Mouse (Mus musculus) CH12.LX (cell line): ENCODE results near the gene Htra3. TPM values are rescaled to one million over a fixed set of nuclear protein-coding genes. Genes with fewer than 3 reads are reported as not detected.

ENCODE experiments used
- DNase-seq: peaks from one replicate; pipeline ENCODE4 v3.0.0-alpha.2; 2013; ENCODE audit errors: extremely low read depth
- H3K27ac ChIP-seq: 2 replicates; pipeline ENCODE4 v1.5.1; 2012; ENCODE audit warnings: low read depth, mild to moderate bottlenecking, control low read depth, moderate library complexity; ENCODE audit not compliant: insufficient read depth
- H3K27me3 ChIP-seq: replicated peaks from 2 replicates; pipeline ENCODE3; 2012; ENCODE audit warnings: inconsistent platforms
- H3K36me3 ChIP-seq, 2 experiments: replicated peaks in 1 of 2; 2 replicates each; pipeline versions ENCODE3 to v1.6.1; 2012; ENCODE audit warnings: inconsistent platforms in 1 of 2, low read length in 1 of 2, mild to moderate bottlenecking in 1 of 2, mixed read lengths in 1 of 2, moderate library complexity in 1 of 2; ENCODE audit not compliant: control insufficient read depth in 1 of 2, insufficient read depth in 1 of 2
- H3K4me1 ChIP-seq, 2 experiments: 2 replicates each; pipeline ENCODE4 v1.6.1; 2012; ENCODE audit warnings: inconsistent platforms in 1 of 2, moderate library complexity in 1 of 2; ENCODE audit not compliant: insufficient read depth in 2 of 2, control insufficient read depth in 1 of 2
- H3K4me2 ChIP-seq: 2 replicates; pipeline ENCODE4 v1.6.1; 2012; ENCODE audit warnings: low read depth, mild to moderate bottlenecking, control low read depth; ENCODE audit not compliant: poor library complexity, insufficient read depth, severe bottlenecking
- H3K4me3 ChIP-seq, 3 experiments: fragments of 150-350 bp in 1 of 3; sonication (generic) in 1 of 3; replicated peaks in 1 of 3; 2 replicates each; pipeline versions ENCODE3 to v1.5.1; 2011 to 2012; ENCODE audit warnings: low read depth in 2 of 3, low read length in 2 of 3, mild to moderate bottlenecking in 2 of 3, moderate library complexity in 2 of 3, control low read depth in 1 of 3, improper control_type of control experiment in 1 of 3, inconsistent platforms in 1 of 3, mixed read lengths in 1 of 3; ENCODE audit not compliant: poor library complexity in 1 of 3
- H3K79me2 ChIP-seq: replicated peaks from 2 replicates; pipeline ENCODE4 v1.6.1; 2012; ENCODE audit warnings: mild to moderate bottlenecking, moderate library complexity; ENCODE audit not compliant: control insufficient read depth, poor library complexity, insufficient read depth, severe bottlenecking; ENCODE audit errors: extremely low read depth
- H3K9ac ChIP-seq: 2 replicates; pipeline ENCODE4 v1.6.1; 2012; ENCODE audit warnings: low read depth, mild to moderate bottlenecking, control low read depth, moderate library complexity; ENCODE audit not compliant: insufficient read depth
- H3K9me3 ChIP-seq: replicated peaks from 2 replicates; pipeline ENCODE3; 2012; ENCODE audit warnings: low read length, inconsistent platforms, mixed read lengths
- CHD1 ChIP-seq: IDR thresholded peaks from 2 replicates; pipeline ENCODE4 v1.6.1; 2012; ENCODE audit warnings: low read depth, low read length, improper control_type of control experiment, inconsistent platforms
- CTCF ChIP-seq, 2 experiments: IDR thresholded peaks in 1 of 2; conservative IDR thresholded peaks in 1 of 2; 2 replicates each; pipeline ENCODE4 v1.5.1; 2011 to 2012; ENCODE audit warnings: low read depth in 2 of 2, low read length in 2 of 2, improper control_type of control experiment in 1 of 2, inconsistent platforms in 1 of 2, mild to moderate bottlenecking in 1 of 2, moderate library complexity in 1 of 2
- E2F4 ChIP-seq: IDR thresholded peaks from 2 replicates; pipeline ENCODE4 v1.6.1; 2011; ENCODE audit warnings: low read depth, low read length, improper control_type of control experiment; ENCODE audit not compliant: insufficient replicate concordance
- GABPA ChIP-seq: IDR thresholded peaks from 2 replicates; pipeline ENCODE4 v1.6.1; 2012; ENCODE audit warnings: low read depth, low read length, improper control_type of control experiment, inconsistent platforms; ENCODE audit not compliant: insufficient replicate concordance
- IRF4 ChIP-seq: IDR thresholded peaks from 2 replicates; pipeline ENCODE4 v1.6.1; 2014; ENCODE audit warnings: low read depth, mild to moderate bottlenecking, inconsistent platforms, low read length, improper control_type of control experiment
- JUN ChIP-seq: IDR thresholded peaks from 2 replicates; pipeline ENCODE4 v1.6.1; 2011; ENCODE audit warnings: low read depth, mild to moderate bottlenecking, low read length, improper control_type of control experiment, moderate library complexity; ENCODE audit not compliant: insufficient read depth
- JUND ChIP-seq: conservative IDR thresholded peaks from 2 replicates; pipeline ENCODE4 v1.6.1; 2011; ENCODE audit warnings: low read depth, low read length, improper control_type of control experiment
- MAFK ChIP-seq: IDR thresholded peaks from 2 replicates; pipeline ENCODE4 v1.6.1; 2011; ENCODE audit warnings: low read length, improper control_type of control experiment; ENCODE audit not compliant: insufficient replicate concordance
- MAZ ChIP-seq: IDR thresholded peaks from 2 replicates; pipeline ENCODE4 v1.6.1; 2012; ENCODE audit warnings: low read depth, mild to moderate bottlenecking, inconsistent platforms, low read length, improper control_type of control experiment, moderate library complexity
- MYC ChIP-seq: IDR thresholded peaks from 2 replicates; pipeline ENCODE4 v1.6.1; 2011; ENCODE audit warnings: low read depth, mild to moderate bottlenecking, improper control_type of control experiment, low read length
- NELFE ChIP-seq: IDR thresholded peaks from 2 replicates; pipeline ENCODE4 v1.6.1; 2011; ENCODE audit warnings: low read depth, low read length, improper control_type of control experiment
- NRF1 ChIP-seq: IDR thresholded peaks from 2 replicates; pipeline ENCODE4 v1.6.1; 2014; ENCODE audit warnings: low read depth, mild to moderate bottlenecking, inconsistent platforms, low read length, improper control_type of control experiment, moderate library complexity
- PAX5 ChIP-seq: IDR thresholded peaks from 2 replicates; pipeline ENCODE4 v1.6.1; 2012; ENCODE audit warnings: low read length, inconsistent platforms, mixed read lengths
- POLR2A ChIP-seq: IDR thresholded peaks from 2 replicates; pipeline ENCODE4 v1.6.1; 2011; ENCODE audit warnings: low read depth, mild to moderate bottlenecking, improper control_type of control experiment, low read length
- RAD21 ChIP-seq: IDR thresholded peaks from 2 replicates; pipeline ENCODE4 v1.6.1; 2011; ENCODE audit warnings: low read depth, mild to moderate bottlenecking, low read length, improper control_type of control experiment, moderate library complexity
- RCOR1 ChIP-seq: conservative IDR thresholded peaks from 2 replicates; pipeline ENCODE4 v1.6.1; 2012; ENCODE audit warnings: low read depth, mild to moderate bottlenecking, inconsistent platforms, low read length, improper control_type of control experiment
- SMC3 ChIP-seq: IDR thresholded peaks from 2 replicates; pipeline ENCODE4 v1.6.1; 2011; ENCODE audit warnings: low read depth, low read length, improper control_type of control experiment
- TCF12 ChIP-seq: IDR thresholded peaks from 2 replicates; pipeline ENCODE4 v1.6.1; 2014; ENCODE audit warnings: low read depth, mild to moderate bottlenecking, inconsistent platforms, low read length, improper control_type of control experiment
- USF2 ChIP-seq: conservative IDR thresholded peaks from 2 replicates; pipeline ENCODE4 v1.6.1; 2011; ENCODE audit warnings: low read depth, low read length, improper control_type of control experiment
- ZC3H11A ChIP-seq: IDR thresholded peaks from 2 replicates; pipeline ENCODE4 v1.6.1; 2012; ENCODE audit warnings: low read depth, mild to moderate bottlenecking, inconsistent platforms, low read length, improper control_type of control experiment
- ZKSCAN1 ChIP-seq: IDR thresholded peaks from 2 replicates; pipeline ENCODE4 v1.6.1; 2012; ENCODE audit warnings: low read depth, inconsistent platforms, low read length, improper control_type of control experiment, borderline replicate concordance
- ZNF384 ChIP-seq: IDR thresholded peaks from 2 replicates; pipeline ENCODE4 v1.6.1; 2012; ENCODE audit warnings: low read depth, low read length, improper control_type of control experiment, inconsistent platforms
- dilution Hi-C: fragments of 300-500 bp; cut with MboI; formaldehyde crosslinking; loops from 2 replicates; pipeline ENCODE4 v1.14.3; 2020; ENCODE audit warnings: low sequenced_read_pairs; ENCODE audit not compliant: extremely low pct_unique_long_range_greater_than_20kb, extremely low pct_ligation_motif_present
- in situ Hi-C: fragments of 300-500 bp; cut with MboI; formaldehyde crosslinking; loops from 3 replicates; pipeline ENCODE4 v1.14.3; 2019; ENCODE audit warnings: low sequenced_read_pairs, low pct_ligation_motif_present, low pct_unique_long_range_greater_than_20kb, mixed read lengths
- polyA plus RNA-seq: library from polyadenylated mRNA; unstranded; fragments of >175 nt; gene quantifications from 2 replicates; pipeline ENCODE4 v1.2.1, GENCODE M21; 2012; ENCODE audit warnings: low read depth; ENCODE audit not compliant: insufficient read length
- total RNA-seq, 2 experiments: library from RNA; depleted of rRNA; stranded (reverse); fragments of 300-350 nt in 1 of 2; fragments of >200 nt in 1 of 2; gene quantifications; 2 replicates each; pipeline ENCODE4 v1.2.3; 2012 to 2014

Gene Htra3
- total and polyA plus RNA-seq, 3 experiments, result not detected

- peak; percentile 75 for TF ChIP-seq SMC3
- no peak for TF ChIP-seq ZC3H11A
- TF ChIP-seq CTCF (conservative IDR thresholded peaks at IDR 0.05 in 1 of 2, IDR thresholded peaks at IDR 0.05 in 1 of 2; ENCODE audit: low read depth in 2 of 2, low read length in 2 of 2), result peak in 1 of 2 experiments; percentile 75; a peak in 2 of 4 replicates
- peak; percentile 59 for TF ChIP-seq RAD21
- TF ChIP-seq JUND, result no peak
- Histone ChIP-seq H3K9me3 (no peaks in the 10 kb centered on the region), H3K36me3 (peaks cover 0 to 21% of the 10 kb centered on the region in 2 experiments), H3K79me2 (no peaks in the 10 kb centered on the region), H3K9ac (no peak overlapping the region), H3K4me2 (no peak overlapping the region), H3K27me3 (no peaks in the 10 kb centered on the region), H3K27ac (no peak overlapping the region), H3K4me3 (no peak overlapping the region), H3K4me1 (peaks cover 0 to 12% of the 10 kb centered on the region in 2 experiments; a peak in 2 of 4 replicates)
- dilution Hi-C loops (no loop called here), in situ Hi-C loops (no loop called here)
- peak; percentile 34 for DNase-seq
Observed at GRCm38 (mm10) chr5:35695815-35696214, 16.2 kb upstream of the Htra3 start.

GRCm38 (mm10) chr5:35693638-35694037, 14.1 kb upstream of the Htra3 start:
- no peak overlapping the region for H3K9ac ChIP-seq
- TF ChIP-seq CHD1 (no peak), ZNF384 (no peak), MAFK (no peak), NELFE (no peak), ZC3H11A (no peak), MAZ (no peak), MYC (no peak), POLR2A (no peak), RCOR1 (no peak), IRF4 (no peak), USF2 (no peak), JUN (no peak), PAX5 (no peak), E2F4 (no peak), GABPA (no peak), TCF12 (no peak), ZKSCAN1 (no peak), NRF1 (no peak)
- TF ChIP-seq, all 38 proteins: peak for 0
- Histone ChIP-seq H3K4me3 (no peak overlapping the region), H3K27me3 (peaks cover under 1% of the 10 kb centered on the region), H3K36me3 (peaks cover 0 to 7% of the 10 kb centered on the region in 2 experiments), H3K79me2 (no peaks in the 10 kb centered on the region), H3K4me1 (peaks cover 0 to 8% of the 10 kb centered on the region in 2 experiments; a peak in 2 of 4 replicates), H3K9me3 (no peaks in the 10 kb centered on the region), H3K27ac (no peak overlapping the region), H3K4me2 (no peak overlapping the region)
- DNase-seq, result no peak
- dilution Hi-C loops, result no loop called here
- in situ Hi-C loops, result loop anchor here (5.0 kb wide), 1 partner anchor 106 kb away; no protein-coding TSS in a partner anchor
